Mouse (Mus musculus): ENCODE results near the gene Adamts18. TPM values are rescaled to one million over a fixed set of nuclear protein-coding genes. Genes with fewer than 3 reads are reported as not detected.
A peak's percentile ranks its signal among the peaks of the same experiment; 100 is the strongest.

Gene Adamts18
- polyA plus RNA-seq, 1 experiment from 2014 or later: 3.5 TPM

- WGBS: 31% methylated on average over 3 of the region's 3 CpGs
- no peak overlapping the region for H3K27ac ChIP-seq (ENCODE audit: low read depth, low read length)
- no peak for ATAC-seq (ENCODE audit: low FRiP score, low TSS enrichment)
- no peak overlapping the region for H3K4me2 ChIP-seq (replicated peaks; ENCODE audit: low read depth, low read length)
- H3K9ac ChIP-seq (ENCODE audit: low read depth, low read length): no peak overlapping the region
- no peaks in the 10 kb centered on the region for H3K4me1 ChIP-seq (ENCODE audit: control insufficient read depth, insufficient read depth, low read length)
- H3K27me3 ChIP-seq (ENCODE audit: control insufficient read depth, insufficient read depth, low read length): no peaks in the 10 kb centered on the region
- H3K9me3 ChIP-seq (ENCODE audit: control insufficient read depth, low read length): no peaks in the 10 kb centered on the region
- no peaks in the 10 kb centered on the region for H3K36me3 ChIP-seq (ENCODE audit: control insufficient read depth, insufficient read depth, low read length)
- H3K4me3 ChIP-seq (ENCODE audit: low read length): no peak overlapping the region
These were observed 57.5 kb downstream of the Adamts18 start for GRCm38 (mm10) chr8:113791061-113791460.

GRCm38 (mm10) chr8:113783711-113784110 lies 64.8 kb downstream of the Adamts18 start:
- WGBS: 79% methylated on average over 3 of the region's 3 CpGs
- Histone ChIP-seq H3K27me3 (ENCODE audit: control insufficient read depth, insufficient read depth, low read length) (no peaks in the 10 kb centered on the region), H3K27ac (ENCODE audit: low read depth, low read length) (no peak overlapping the region), H3K4me2 (replicated peaks; ENCODE audit: low read depth, low read length) (no peak overlapping the region), H3K36me3 (ENCODE audit: control insufficient read depth, insufficient read depth, low read length) (no peaks in the 10 kb centered on the region), H3K4me1 (ENCODE audit: control insufficient read depth, insufficient read depth, low read length) (no peaks in the 10 kb centered on the region), H3K4me3 (ENCODE audit: low read length) (no peak overlapping the region), H3K9ac (ENCODE audit: low read depth, low read length) (no peak overlapping the region), H3K9me3 (ENCODE audit: control insufficient read depth, low read length) (no peaks in the 10 kb centered on the region)
- ATAC-seq (ENCODE audit: low FRiP score, low TSS enrichment): no peak

GRCm38 (mm10) chr8:113781554-113781953 lies 67.0 kb downstream of the Adamts18 start:
- no peaks in the 10 kb centered on the region for H3K9me3 ChIP-seq (ENCODE audit: control insufficient read depth, low read length)
- 47% methylated on average over 2 of the region's 2 CpGs for WGBS
- H3K27me3 ChIP-seq (ENCODE audit: control insufficient read depth, insufficient read depth, low read length): no peaks in the 10 kb centered on the region
- no peak for ATAC-seq (ENCODE audit: low FRiP score, low TSS enrichment)
- no peak overlapping the region for H3K4me2 ChIP-seq (replicated peaks; ENCODE audit: low read depth, low read length)
- H3K4me3 ChIP-seq (ENCODE audit: low read length): no peak overlapping the region
- H3K4me1 ChIP-seq (ENCODE audit: control insufficient read depth, insufficient read depth, low read length): no peaks in the 10 kb centered on the region
- H3K9ac ChIP-seq (ENCODE audit: low read depth, low read length): no peak overlapping the region
- no peaks in the 10 kb centered on the region for H3K36me3 ChIP-seq (ENCODE audit: control insufficient read depth, insufficient read depth, low read length)
- no peak overlapping the region for H3K27ac ChIP-seq (ENCODE audit: low read depth, low read length)

- Histone ChIP-seq H3K9ac (ENCODE audit: low read depth, low read length) (no peak overlapping the region), H3K4me3 (ENCODE audit: low read length) (no peak overlapping the region), H3K9me3 (ENCODE audit: control insufficient read depth, low read length) (no peaks in the 10 kb centered on the region), H3K27me3 (ENCODE audit: control insufficient read depth, insufficient read depth, low read length) (no peaks in the 10 kb centered on the region), H3K27ac (ENCODE audit: low read depth, low read length) (no peak overlapping the region), H3K4me1 (ENCODE audit: control insufficient read depth, insufficient read depth, low read length) (no peaks in the 10 kb centered on the region), H3K36me3 (ENCODE audit: control insufficient read depth, insufficient read depth, low read length) (no peaks in the 10 kb centered on the region), H3K4me2 (replicated peaks; ENCODE audit: low read depth, low read length) (no peak overlapping the region)
- WGBS: 86% methylated on average over 6 of the region's 6 CpGs
- no peak for ATAC-seq (ENCODE audit: low FRiP score, low TSS enrichment)
These were observed 73.2 kb downstream of the Adamts18 start for GRCm38 (mm10) chr8:113775361-113775760.

- H3K9ac ChIP-seq (ENCODE audit: low read depth, low read length): no peak overlapping the region
- 85% methylated on average over 8 of the region's 8 CpGs for WGBS
- H3K27ac ChIP-seq (ENCODE audit: low read depth, low read length): no peak overlapping the region
- H3K9me3 ChIP-seq (ENCODE audit: control insufficient read depth, low read length): no peaks in the 10 kb centered on the region
- no peaks in the 10 kb centered on the region for H3K36me3 ChIP-seq (ENCODE audit: control insufficient read depth, insufficient read depth, low read length)
- ATAC-seq (ENCODE audit: low FRiP score, low TSS enrichment): no peak
- no peak overlapping the region for H3K4me2 ChIP-seq (replicated peaks; ENCODE audit: low read depth, low read length)
- H3K4me1 ChIP-seq (ENCODE audit: control insufficient read depth, insufficient read depth, low read length): no peaks in the 10 kb centered on the region
- no peaks in the 10 kb centered on the region for H3K27me3 ChIP-seq (ENCODE audit: control insufficient read depth, insufficient read depth, low read length)
- H3K4me3 ChIP-seq (ENCODE audit: low read length): no peak overlapping the region
These were observed 79.6 kb downstream of the Adamts18 start for GRCm38 (mm10) chr8:113768861-113769410.

GRCm38 (mm10) chr8:113765121-113765520 lies 83.4 kb downstream of the Adamts18 start:
- no peaks in the 10 kb centered on the region for H3K27me3 ChIP-seq (ENCODE audit: control insufficient read depth, insufficient read depth, low read length)
- WGBS: 64% methylated on average over 4 of the region's 4 CpGs
- no peaks in the 10 kb centered on the region for H3K9me3 ChIP-seq (ENCODE audit: control insufficient read depth, low read length)
- ATAC-seq (ENCODE audit: low FRiP score, low TSS enrichment): no peak
- no peak overlapping the region for H3K4me2 ChIP-seq (replicated peaks; ENCODE audit: low read depth, low read length)
- H3K4me1 ChIP-seq (ENCODE audit: control insufficient read depth, insufficient read depth, low read length): 0 out of 2 replicates have a peak, but pooled peaks cover 4% of the 10 kb centered on the region
- H3K4me3 ChIP-seq (ENCODE audit: low read length): no peak overlapping the region
- H3K27ac ChIP-seq (ENCODE audit: low read depth, low read length): no peak overlapping the region
- H3K9ac ChIP-seq (ENCODE audit: low read depth, low read length): no peak overlapping the region
- H3K36me3 ChIP-seq (ENCODE audit: control insufficient read depth, insufficient read depth, low read length): no peaks in the 10 kb centered on the region

GRCm38 (mm10) chr8:113763592-113764355 lies 84.8 kb downstream of the Adamts18 start:
- H3K9ac ChIP-seq (ENCODE audit: low read depth, low read length): no peak overlapping the region
- no peak overlapping the region for H3K4me2 ChIP-seq (replicated peaks; ENCODE audit: low read depth, low read length)
- 42% methylated on average over 10 of the region's 10 CpGs for WGBS
- 0 out of 2 replicates have a peak, but pooled peaks cover 4% of the 10 kb centered on the region for H3K4me1 ChIP-seq (ENCODE audit: control insufficient read depth, insufficient read depth, low read length)
- no peaks in the 10 kb centered on the region for H3K27me3 ChIP-seq (ENCODE audit: control insufficient read depth, insufficient read depth, low read length)
- H3K27ac ChIP-seq (ENCODE audit: low read depth, low read length): no peak overlapping the region
- no peaks in the 10 kb centered on the region for H3K9me3 ChIP-seq (ENCODE audit: control insufficient read depth, low read length)
- H3K4me3 ChIP-seq (ENCODE audit: low read length): no peak overlapping the region
- no peak for ATAC-seq (ENCODE audit: low FRiP score, low TSS enrichment)
- H3K36me3 ChIP-seq (ENCODE audit: control insufficient read depth, insufficient read depth, low read length): no peaks in the 10 kb centered on the region

GRCm38 (mm10) chr8:113762101-113762500 lies 86.4 kb downstream of the Adamts18 start:
- Histone ChIP-seq H3K9me3 (ENCODE audit: control insufficient read depth, low read length) (no peaks in the 10 kb centered on the region), H3K4me3 (ENCODE audit: low read length) (no peak overlapping the region), H3K9ac (ENCODE audit: low read depth, low read length) (no peak overlapping the region), H3K36me3 (ENCODE audit: control insufficient read depth, insufficient read depth, low read length) (no peaks in the 10 kb centered on the region), H3K4me2 (replicated peaks; ENCODE audit: low read depth, low read length) (no peak overlapping the region), H3K4me1 (ENCODE audit: control insufficient read depth, insufficient read depth, low read length) (0 out of 2 replicates have a peak, but pooled peaks cover 4% of the 10 kb centered on the region), H3K27me3 (ENCODE audit: control insufficient read depth, insufficient read depth, low read length) (no peaks in the 10 kb centered on the region), H3K27ac (ENCODE audit: low read depth, low read length) (no peak overlapping the region)
- peak; percentile 55 for ATAC-seq (ENCODE audit: low FRiP score, low TSS enrichment)
- WGBS: 45% methylated on average over 6 of the region's 6 CpGs

GRCm38 (mm10) chr8:113755866-113756265 lies 92.7 kb downstream of the Adamts18 start:
- Histone ChIP-seq H3K9me3 (ENCODE audit: control insufficient read depth, low read length) (no peaks in the 10 kb centered on the region), H3K36me3 (ENCODE audit: control insufficient read depth, insufficient read depth, low read length) (no peaks in the 10 kb centered on the region), H3K4me3 (ENCODE audit: low read length) (no peak overlapping the region), H3K4me1 (ENCODE audit: control insufficient read depth, insufficient read depth, low read length) (0 out of 2 replicates have a peak, but pooled peaks cover 7% of the 10 kb centered on the region), H3K27ac (ENCODE audit: low read depth, low read length) (no peak overlapping the region), H3K27me3 (ENCODE audit: control insufficient read depth, insufficient read depth, low read length) (no peaks in the 10 kb centered on the region), H3K9ac (ENCODE audit: low read depth, low read length) (no peak overlapping the region), H3K4me2 (replicated peaks; ENCODE audit: low read depth, low read length) (no peak overlapping the region)
- ATAC-seq (ENCODE audit: low FRiP score, low TSS enrichment): 0 out of 2 replicates have a peak, but pooled peaks have one; percentile 28
- WGBS: 19% methylated on average over 5 of the region's 5 CpGs

Measured in kidney, embryonic 14.5 days (tissue).